Mouse (Mus musculus) left cerebral cortex, adult 6 months (tissue): ENCODE measurements around the gene Fstl4. TPM values are rescaled to one million over a fixed set of nuclear protein-coding genes. Genes with fewer than 3 reads are reported as not detected.

Source experiments
- long read RNA-seq, 2 experiments: library from polyadenylated mRNA; unstranded; transcript quantifications; one replicate each; pipeline ENCODE4 v2.0.0; 2019 to 2020
- polyA plus RNA-seq: library from polyadenylated mRNA; unstranded; fragments of <200 nt; fragmentation: Nextera tagmentation; gene quantifications from 2 replicates; pipeline ENCODE4 v1.2.3, GENCODE M21; 2021

Gene Fstl4
- 21.6 and 24.6 TPM in 2 replicates for polyA plus RNA-seq
- long read RNA-seq, experiment 1, full-length matches to known transcripts = 73 of 91 reads
- long read RNA-seq, experiment 1, partial matches to known transcripts = 3 of 91 reads
- long read RNA-seq, experiment 1, other reads (novel, unspliced or antisense) = 15 of 91 reads
- long read RNA-seq, experiment 2, full-length matches to known transcripts = 24 of 46 reads
- long read RNA-seq, experiment 2, partial matches to known transcripts = 15 of 46 reads
- long read RNA-seq, experiment 2, other reads (novel, unspliced or antisense) = 7 of 46 reads

DNA sequence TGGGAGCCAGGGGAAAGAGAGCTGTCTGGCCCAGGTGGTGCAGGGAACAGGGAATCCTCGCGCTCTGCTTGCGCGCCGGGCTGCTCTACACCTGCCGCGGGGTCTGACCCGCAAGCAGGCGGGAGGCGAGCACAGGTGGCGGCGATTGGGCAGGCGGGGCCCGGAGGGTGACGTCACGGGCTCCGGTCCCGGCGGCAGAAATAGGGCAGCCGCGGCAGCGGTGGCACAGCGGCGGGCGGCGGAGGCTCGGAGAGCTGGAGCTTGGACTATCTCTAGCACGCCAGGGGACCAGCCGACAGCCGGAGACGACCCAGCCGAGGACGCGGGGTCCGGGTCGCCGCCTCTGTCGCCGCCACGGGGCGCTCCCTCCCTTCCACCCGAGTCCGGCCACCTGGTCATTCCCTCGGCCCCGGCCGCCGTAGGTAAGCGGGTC lies at the start of gene Fstl4:
Gene Fstl4 (plus strand): TSS at position 174 of the 433 bp plus-strand sequence.

